Mouse (Mus musculus) frontal cortex, adult 2 months (tissue): ENCODE measurements around the gene Nusap1. TPM values are rescaled to one million over a fixed set of nuclear protein-coding genes. Genes with fewer than 3 reads are reported as not detected.
"Not testable (repeated sequence)": the region's sequence is repeated elsewhere in the genome, so short reads cannot be mapped to it uniquely, and the experiment has no call there.

Source experiments
- DNase-seq, 2 experiments: peaks; one replicate each; pipeline ENCODE4 v3.0.0; 2022; ENCODE audit warnings: low spot score in 1 of 2; ENCODE audit errors: extremely low spot score in 1 of 2
- polyA plus RNA-seq: library from polyadenylated mRNA; depleted of rRNA; stranded (reverse); fragments of >200 nt; gene quantifications from 2 replicates; pipeline ENCODE4 v1.2.3, GENCODE M21; 2012; rRNA removed

Nusap1 gene
- polyA plus RNA-seq, 1 experiment, result 0.86 TPM

DNA sequence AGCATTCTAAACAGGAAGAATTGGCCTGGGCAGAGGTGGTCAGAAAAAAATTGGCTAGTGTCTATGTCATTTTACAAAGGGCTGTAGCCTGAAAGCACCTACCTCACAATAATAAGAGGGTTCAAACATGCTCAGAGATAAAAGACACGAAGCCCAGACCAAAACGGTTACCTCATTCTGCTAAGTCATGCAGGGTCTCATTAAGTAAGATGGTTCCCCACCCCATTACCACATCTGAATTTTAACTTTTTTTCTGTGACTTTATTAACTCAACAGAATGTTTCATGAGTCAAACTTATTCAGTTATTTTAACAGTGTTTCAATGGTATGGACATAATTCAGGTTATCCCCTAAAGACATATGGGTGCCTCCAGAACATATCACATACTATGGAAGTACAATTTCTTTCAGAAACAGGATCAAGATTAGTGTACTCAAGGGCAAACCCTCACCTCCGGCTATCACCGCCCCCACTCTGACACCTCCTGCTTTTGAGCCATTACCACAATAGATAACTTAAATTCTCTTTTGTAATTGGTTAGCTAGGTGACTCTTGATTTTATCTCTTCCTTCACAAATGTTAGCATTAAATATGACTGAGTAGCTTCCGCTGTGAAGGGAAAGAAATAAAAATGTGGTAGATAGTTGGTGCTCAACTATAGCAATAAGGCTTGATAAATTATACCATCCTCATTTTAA is 23.3 kb downstream of the Nusap1 start:
- no peak for DNase-seq

GRCm38 (mm10) chr2:119644254-119644653 is 26.2 kb downstream of the Nusap1 start:
- no peak for DNase-seq

DNA sequence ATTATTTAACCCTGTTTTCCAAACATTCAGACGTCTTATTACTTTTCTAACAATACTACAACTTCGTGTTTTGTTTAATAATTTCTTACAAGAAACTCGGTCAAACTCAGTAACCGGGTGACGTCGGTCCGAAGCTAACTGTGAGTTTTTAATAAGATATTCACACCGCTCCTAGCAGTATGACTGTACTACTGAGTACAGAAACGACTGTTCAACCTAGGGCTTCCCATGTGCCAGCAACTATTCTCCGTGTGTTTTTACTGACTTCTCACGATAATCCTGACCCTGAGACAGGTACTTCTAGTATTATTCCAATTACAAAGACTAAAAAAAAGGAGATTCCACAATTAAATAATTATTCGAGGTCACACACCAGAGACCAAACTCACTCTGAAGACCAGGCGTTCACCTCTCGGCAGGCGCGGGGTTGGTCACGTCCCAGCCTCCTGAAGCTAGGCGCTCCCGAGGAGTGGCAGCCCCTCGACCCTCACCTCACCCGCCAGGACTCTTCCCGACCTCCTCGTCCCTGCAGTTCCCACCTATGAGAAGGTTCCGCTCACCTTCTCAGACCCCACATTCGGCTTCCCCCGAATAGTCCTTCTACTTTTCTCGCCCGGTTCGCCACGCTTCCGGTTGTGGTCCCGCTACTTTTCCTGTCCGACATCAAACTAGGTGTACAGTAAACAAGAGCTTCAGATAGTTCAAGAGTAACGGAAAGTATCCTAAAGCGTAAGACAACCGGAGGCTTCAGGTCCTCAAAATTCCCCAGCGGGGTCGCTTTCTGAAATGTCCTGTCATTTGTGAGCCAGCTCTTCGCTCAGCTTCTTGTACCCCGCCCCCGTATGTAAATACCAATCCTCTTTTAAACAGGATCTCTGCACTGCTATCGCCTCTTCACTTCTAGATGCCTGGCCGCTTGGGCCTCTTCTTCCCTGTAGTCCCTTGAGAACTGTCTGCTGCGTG is 44.4 kb downstream of the Nusap1 start, which contains the start of gene Ndufaf1:
TSS of gene Ndufaf1 (minus strand) at position 608 of the 963 bp plus-strand sequence.
- DNase-seq, result peak; percentile 59 to 92

- not testable (repeated sequence) for DNase-seq
Measured at GRCm38 (mm10) chr2:119665744-119666143, 47.6 kb downstream of the Nusap1 start.

- DNase-seq, result peak in 1 of 2 experiments; percentile 33
Measured at GRCm38 (mm10) chr2:119669010-119669409, 50.9 kb downstream of the Nusap1 start.

GRCm38 (mm10) chr2:119674525-119675214 is 56.6 kb downstream of the Nusap1 start, which contains the start of gene Rtf1:
Rtf1 (plus strand) TSS chr2:119675068.
- DNase-seq, result peak; percentile 65 to 94

DNA sequence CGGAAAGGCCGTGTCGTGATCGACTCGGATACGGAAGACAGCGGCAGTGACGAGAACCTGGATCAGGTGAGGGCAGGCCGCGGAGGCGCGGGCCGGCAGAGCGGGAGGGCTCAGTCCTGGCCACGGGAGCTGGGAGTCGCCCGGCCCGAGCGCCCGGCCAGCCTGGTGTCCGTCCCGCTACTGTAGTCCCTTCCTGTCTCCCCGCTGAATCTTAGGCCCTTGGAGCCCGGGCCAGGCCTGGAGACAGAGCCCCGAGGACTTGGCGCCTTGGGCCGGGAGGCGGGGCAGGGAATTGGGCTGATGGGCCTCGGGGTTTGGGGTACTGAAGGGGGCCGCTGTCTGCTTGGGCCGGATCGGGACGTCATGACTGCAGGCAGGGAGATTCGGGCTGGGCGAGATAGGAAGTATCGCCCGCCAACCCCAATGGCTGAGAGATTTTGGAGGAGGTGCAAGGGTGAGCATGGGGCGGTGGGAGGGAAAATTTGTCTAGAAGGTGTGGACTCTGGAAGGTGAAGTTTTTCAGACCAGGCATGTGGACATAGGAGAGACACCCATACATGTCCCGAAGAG is 57.2 kb downstream of the Nusap1 start:
- DNase-seq, result no peak

- no peak for DNase-seq
Measured at GRCm38 (mm10) chr2:119675831-119676230, 57.7 kb downstream of the Nusap1 start.

DNA sequence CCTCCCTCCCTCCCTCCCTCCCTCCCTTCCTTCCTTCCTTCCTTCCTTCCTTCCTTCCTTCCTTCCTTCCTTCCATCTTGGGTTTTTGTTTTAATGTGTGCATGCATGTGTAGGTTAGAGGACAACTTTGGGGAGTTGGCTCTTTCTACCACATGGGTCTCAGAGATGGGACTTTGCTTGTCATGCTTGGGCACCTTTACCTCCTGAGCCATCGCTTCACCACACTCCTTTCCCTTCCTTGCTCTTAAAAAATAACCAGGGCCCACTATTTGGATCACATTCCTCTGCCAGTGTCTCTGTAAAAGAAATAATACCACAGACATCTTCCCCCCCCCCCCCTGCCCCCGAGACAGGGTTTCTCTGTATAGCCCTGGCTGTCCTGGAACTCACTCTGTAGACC is 65.6 kb downstream of the Nusap1 start:
- DNase-seq, result no peak

DNA sequence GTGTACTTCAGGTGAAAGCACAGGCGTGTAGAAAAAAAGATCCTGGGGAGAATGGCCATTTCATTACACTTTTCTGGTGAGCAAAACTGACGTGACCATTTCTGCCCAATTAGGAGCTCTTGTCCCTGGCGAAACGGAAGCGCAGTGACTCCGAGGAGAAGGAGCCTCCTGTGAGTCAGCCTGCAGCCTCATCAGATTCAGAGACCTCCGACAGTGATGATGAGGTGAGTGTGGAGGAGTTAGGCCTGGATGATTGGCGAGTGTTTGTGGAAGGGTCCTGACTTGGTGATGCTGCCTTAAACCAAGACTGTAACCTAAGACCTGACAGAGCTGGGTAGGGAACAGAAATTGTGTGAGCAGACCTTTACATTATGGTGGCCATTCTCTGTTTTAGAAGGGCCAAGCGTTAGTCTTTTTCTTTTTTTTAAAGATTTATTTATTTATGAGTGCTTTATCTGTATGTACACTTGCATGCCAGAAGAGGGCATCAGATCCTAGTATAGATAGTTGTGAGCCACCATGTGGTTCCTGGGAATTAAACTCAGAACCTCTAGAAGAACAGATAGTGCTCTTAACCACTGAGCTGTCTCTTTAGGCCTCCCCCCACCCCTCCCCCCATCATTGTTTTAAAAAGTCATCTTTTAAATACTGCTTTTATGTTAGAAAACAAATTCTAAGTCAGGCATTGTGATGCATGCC is 74.1 kb downstream of the Nusap1 start:
- DNase-seq, result no peak

GRCm38 (mm10) chr2:119694826-119695225 is 76.7 kb downstream of the Nusap1 start:
- DNase-seq, result no peak

DNA sequence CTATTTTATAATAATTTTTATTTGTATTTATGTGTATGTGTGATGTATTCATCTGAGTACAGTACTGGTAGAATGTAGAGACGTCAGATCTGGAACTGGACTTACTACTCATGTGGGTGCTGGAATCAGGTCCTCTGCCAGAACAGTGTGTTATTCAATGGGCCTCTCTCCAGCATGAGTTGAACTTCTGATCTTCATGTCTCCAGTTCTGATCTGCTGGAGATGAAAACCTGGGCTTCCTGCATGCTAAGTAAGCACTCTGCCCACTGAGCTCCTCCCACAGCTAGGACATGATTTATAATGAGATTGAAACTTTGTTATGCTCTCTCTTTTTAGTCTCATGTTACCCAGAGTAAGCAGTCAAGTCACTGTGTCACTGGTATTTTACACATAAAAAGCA is 78.0 kb downstream of the Nusap1 start:
- peak in 1 of 2 experiments; percentile 11 for DNase-seq

DNA sequence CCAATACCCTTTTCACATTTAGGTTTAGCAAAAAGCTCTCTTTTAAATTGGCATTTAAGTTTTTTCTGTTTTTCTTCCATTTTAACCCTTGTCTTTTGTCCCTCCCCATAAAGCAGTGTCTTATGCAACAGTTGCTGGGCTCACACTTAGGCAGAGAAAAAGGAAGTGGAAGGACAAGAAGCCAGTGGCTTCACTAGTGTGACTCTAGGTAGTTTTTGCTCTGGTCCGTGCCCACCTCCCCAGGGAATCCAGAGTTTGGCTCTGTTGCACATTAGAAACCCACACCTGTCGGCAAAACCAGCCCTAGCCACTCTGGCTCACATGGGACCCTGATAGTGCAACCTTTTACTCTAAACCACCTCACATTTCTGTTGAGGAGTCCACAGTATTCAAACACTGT is 80.4 kb downstream of the Nusap1 start:
- no peak for DNase-seq

DNA sequence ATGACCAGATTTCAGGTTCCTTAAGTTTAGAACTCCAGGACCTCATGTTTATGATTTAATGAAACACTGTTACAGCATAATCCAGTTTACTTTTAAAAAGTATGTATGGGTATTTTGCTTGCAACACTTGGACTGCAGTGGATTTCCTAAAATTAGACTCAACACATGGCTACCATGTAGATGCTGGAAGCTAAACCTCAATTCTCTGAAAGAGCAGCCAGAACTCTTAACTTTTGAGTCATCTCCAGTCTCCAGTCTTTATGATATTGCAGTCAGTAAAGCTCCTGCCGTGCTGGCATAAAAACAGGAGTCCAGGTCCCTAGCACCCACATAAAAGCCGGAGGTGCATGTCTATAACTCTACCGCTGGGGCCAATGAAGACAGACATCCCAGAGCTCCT is 81.9 kb downstream of the Nusap1 start:
- DNase-seq, result peak in 1 of 2 experiments; percentile 20

Other genes starting within 250 kb of the Nusap1 start
- gene Ino80, start 140.6 kb upstream of the Nusap1 start, polyA plus RNA-seq, result 14.4 and 15.4 TPM in 2 replicates
- gene Exd1, start 70.7 kb upstream of the Nusap1 start, polyA plus RNA-seq, result 0.82 and 1.2 TPM in 2 replicates
- 113 and 117 TPM in 2 replicates for gene Chp1, start 70.6 kb upstream of the Nusap1 start, polyA plus RNA-seq
- 1.4 and 1.7 TPM in 2 replicates for gene Oip5, start 171 bp downstream of the Nusap1 start, polyA plus RNA-seq
- gene Ndufaf1, start 44.5 kb downstream of the Nusap1 start, polyA plus RNA-seq, result 20.8 and 21.7 TPM in 2 replicates
- gene Rtf1, start 56.8 kb downstream of the Nusap1 start, polyA plus RNA-seq, result 41.0 and 41.8 TPM in 2 replicates
- 158 and 164 TPM in 2 replicates for gene Itpka, start 124.0 kb downstream of the Nusap1 start, polyA plus RNA-seq
- 43.3 and 46.4 TPM in 2 replicates for gene Ltk, start 142.1 kb downstream of the Nusap1 start, polyA plus RNA-seq
- gene Rpap1, start 169.2 kb downstream of the Nusap1 start, polyA plus RNA-seq, result 13.7 and 14.6 TPM in 2 replicates
- gene Tyro3, start 179.4 kb downstream of the Nusap1 start, polyA plus RNA-seq, result 130 and 145 TPM in 2 replicates